Mouse (Mus musculus): ENCODE measurements around the gene Ndufa8.
A peak's percentile ranks its signal among the peaks of the same experiment; 100 is the strongest.

Gene Ndufa8

DNA sequence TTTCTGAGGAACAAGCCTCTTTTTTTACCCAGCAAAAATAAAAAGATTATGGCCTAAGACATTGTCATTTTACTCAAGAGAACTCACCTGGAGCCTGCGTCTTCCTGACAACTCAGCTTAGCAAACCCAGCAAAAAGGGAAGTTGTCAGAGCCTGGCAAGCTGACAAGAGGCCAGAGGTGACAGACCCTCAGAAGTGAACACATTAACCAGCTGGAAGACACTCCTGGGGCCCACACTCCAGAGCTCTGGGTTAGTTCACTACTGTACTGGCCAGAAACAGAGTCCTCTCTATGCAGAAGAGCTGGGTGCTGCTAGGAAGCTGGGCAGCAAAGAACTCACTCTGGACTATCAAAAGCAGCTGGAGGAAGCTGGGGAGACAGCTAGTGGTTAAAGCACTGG is 8.3 kb downstream of the Ndufa8 start:
- DNase-seq = peak in 1 of 2 experiments; percentile 40

DNA sequence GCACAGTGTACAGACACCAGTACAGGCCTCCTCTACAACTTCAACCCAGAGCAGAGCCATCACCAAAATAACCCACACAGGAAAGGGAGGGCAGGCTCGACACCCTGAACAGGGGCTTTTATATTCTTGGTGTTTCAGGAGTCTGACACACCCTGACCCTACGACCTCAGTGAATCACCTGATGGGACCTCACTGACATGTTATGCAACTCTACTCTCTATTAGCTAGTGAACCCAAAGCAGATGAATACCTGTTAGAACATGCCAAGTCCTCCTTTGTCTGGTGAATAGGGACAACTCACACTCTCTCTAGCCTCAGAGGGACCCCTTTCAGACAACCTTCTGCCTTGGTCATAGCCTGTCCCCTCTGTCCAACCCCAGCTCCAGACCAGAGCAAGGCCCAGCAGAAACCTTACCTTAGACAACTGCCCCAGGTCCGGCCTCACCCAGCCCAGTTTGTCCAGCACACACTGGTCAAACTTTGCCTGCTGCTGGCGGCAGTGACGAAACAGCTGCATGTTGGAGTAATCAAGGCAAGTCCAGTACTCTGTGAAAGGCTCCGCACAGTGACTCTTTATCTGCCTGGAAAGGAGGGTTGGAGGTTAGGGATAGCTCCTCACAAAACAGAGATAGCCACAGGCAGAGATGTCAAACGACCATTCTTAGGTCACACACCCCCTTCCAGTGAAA is 9.8 kb downstream of the Ndufa8 start:
- DNase-seq = no peak

DNA sequence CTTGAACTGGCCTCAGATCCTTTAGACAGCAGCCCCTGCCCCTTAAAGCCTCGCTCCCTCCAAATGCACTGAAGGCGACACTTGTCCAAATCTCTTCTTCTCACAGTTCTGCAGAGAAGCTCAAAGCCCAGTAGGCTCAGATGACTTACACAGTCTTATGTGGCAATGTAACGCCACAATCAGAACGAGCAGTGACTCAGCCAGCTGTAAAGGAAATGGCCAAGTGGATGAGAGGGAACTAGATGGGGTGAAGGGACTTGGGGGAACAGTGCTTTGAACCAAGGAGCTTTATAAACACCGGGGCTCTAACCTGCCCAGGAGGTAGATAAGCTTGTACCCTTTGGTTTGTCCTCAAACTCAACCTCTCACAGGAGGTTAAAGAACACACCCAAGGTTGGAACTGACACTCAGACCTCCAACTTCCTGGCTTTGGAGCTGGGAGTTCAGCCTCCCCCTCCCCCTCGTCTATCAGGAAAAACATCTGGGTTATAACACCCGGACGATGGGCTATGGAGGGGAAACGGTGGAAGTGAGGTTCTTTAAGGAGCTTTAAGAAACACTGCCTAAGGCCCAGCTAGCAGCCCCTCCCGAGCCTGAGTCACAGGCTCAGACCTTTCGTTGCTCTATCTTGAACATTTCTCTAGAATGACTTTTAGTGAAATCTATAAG is 13.7 kb downstream of the Ndufa8 start:
- DNase-seq = peak in 1 of 2 experiments; percentile 15

DNA sequence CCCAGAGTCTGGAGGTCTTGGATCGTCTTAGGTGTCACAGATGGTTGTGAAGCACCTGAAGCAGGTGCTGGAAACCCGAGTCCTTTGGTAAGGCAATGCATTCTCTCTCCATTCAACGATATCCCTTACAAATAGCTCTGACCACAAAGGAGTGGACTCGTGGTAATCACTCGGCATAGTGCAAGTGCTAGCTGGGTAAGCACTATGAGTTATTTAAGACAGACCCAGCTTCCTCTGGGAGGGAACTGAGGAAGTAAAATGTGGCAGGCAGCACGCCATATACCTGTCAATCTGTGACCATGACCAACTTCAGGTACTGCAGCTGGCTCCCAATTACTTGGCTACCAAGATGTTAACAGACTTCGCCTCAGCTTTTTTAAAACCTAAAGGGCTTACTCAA is 14.3 kb downstream of the Ndufa8 start:
- no peak for DNase-seq

DNA sequence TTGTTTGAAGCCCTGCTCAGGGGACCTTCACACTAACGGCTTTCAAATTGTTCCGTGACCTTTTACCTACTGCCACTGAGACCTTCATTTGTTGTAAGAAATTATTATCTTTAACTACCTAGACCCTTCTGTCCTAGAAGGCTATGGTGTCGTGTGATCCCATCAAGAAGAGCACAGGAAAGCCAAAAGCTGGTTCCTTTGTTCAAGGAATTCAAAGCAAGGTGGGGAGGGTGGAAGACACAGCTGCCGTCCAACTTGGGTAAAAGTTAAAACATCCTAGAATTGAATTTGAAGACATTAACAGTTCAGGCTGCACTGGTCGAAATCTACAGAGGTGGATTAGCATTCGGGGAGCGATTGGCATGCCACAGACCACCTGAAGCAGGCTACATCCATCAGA is 15.2 kb downstream of the Ndufa8 start:
- DNase-seq = no peak

DNA sequence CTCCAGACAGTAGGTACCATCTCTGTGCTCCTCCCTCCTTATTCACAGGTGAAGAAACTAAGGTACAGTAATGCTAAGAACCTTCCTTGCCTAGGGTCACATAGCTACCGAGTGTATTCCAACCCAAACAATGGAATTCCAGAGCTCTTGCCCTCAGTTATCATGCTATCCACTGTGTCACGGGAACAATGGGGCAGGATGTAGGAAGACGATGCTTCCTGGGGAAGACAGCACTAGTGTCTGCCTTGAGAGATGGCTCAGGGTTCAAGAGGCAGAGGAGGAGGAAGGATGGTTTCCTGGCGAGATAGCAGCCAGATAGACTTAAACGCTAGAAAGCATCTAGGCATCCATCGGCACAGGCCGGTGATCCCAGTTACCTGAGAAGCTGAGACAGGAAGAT is 16.3 kb downstream of the Ndufa8 start:
- DNase-seq = peak in 1 of 2 experiments; percentile 27

DNA sequence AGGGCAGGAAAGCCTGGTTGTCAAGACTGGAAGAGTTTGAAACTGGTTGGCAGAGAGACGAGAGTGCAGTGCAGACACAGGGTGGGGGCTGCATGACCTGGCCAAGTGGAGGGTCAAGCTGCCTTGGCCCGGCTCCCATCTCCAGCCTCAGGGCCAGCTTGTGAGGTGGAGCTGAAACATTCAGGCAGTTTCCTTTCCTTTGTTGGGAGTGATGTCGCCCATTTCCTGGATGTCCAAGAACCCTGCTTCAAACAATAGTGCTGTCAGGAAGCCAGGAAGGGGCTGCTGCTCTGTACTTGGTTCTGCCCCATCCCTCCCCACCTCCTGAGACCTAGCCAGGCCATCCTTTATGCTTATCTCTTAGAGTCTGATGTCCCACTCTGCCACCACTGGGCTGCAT is 25.9 kb downstream of the Ndufa8 start:
- peak; percentile 82 to 85 for DNase-seq

DNA sequence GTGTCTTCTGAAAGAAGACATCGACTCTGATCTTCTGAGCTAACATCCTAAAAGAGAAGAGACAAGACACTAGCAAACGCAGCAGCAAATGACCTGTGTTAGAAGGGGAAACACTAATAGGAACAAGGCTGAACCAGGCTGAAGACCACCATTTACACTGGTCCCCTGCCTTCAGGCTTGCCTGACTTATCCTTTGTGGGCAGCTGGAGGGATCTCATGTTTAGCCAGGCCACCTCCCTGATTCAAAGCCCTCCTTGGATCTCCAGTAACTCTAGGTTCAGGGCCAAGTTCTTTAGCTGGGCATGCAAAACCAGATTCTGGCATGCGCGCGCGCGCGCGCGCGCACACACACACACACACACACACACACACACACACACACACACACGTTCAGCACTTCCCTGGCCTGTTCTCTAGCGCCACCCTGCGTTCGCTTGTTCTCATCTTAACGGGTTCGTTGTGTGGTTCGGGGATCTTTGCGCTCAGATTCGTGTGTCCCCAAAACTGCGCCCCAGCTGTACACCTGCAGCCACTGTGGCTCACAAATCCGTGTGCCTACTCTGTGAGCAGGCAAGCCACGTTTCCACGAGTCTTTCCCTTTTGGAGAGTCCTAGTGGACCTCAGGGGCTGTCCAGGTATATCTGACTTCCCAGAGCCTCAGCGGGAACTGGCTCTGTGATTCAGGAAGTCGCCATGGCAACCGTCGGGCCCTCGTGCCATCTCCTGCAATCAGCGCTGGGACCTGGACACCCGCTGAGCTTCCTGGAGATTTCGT is 27.6 kb downstream of the Ndufa8 start:
- peak; percentile 71 to 91 for DNase-seq

DNA sequence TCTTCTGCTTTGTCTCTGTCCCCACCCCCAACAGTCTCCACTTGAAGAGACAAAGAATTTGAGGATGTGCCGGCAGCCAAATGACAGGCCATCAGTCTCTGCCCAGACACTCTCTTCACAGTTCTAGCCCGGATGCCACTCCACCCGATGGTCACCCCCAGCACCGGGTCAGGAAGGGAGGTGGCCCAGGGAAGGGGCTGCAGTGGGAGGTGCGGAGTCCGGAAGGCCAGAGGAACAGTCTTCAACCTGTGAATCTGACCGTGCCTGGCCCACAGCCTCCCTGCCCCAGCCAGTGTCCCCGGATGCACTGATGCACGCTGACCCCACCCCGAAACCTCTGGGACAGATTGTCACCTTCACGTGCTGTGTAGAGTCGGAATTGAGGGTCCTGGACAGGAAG is 36.2 kb downstream of the Ndufa8 start:
- peak; percentile 68 to 80 for DNase-seq

DNA sequence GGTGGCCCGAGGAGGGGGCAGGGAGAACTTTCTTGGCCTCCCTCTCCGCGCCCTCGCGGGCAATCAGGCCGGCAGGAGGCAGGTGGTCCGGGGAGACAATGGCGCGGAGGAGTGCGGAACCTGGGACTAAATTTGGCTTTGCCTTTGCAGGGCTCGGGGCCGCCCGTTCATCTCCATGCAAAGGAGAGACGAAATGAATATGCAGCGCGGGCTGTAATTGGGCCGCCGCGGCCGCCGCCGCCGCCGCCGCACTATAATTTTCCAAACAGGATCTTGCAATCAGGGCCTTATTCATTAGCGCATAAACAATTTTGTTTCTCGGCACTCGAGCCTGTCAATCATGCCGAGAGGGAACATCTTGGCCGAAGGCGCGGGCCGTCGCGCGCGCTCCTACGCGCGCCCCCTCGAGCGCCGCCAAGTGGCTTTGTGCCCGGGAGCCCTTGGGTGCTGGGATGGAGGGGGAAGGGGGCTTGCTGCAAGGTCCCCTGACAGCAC is 37.8 kb downstream of the Ndufa8 start:
- DNase-seq = peak in 1 of 2 experiments; percentile 33

DNA sequence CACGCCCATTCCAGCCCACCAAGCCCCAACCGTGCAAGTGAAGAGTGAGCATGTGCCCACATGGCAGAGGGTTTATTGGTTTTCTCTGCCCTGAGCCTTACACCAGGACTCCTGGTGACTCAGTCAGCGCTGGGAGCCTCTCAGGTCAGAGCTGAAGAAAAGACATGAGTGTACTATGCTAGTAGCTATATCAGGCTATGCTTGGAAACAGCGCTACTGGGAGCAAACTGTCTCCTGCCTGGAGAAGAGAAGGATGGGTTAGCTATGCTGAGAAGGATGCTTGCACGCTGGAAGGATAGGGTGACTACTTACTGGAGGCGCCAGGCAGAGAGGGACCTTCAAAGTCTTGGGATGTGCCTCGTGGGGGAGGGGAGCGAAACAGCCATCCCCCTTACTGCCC is 38.6 kb downstream of the Ndufa8 start:
- no peak for DNase-seq

DNA sequence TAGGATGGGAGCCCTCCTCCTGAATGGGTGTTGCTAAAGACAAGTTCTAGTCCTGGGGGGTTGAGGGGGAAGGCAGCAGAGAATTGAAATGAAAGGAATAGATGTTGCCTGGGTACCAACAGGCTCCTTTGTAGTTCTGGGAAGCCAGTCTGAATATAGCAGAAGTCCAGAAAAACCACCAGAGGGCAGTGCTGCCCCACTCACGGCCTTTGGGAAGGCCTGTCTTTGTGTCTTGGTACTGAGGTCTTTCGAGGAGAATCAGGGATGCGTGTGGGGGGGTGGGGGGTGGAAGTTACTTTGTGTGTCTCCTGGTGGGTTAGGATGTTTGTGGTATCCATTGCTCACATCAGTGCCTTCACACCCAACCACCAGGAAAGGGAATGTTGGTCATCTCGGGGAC is 39.8 kb downstream of the Ndufa8 start:
- DNase-seq = peak; percentile 37 to 84

DNA sequence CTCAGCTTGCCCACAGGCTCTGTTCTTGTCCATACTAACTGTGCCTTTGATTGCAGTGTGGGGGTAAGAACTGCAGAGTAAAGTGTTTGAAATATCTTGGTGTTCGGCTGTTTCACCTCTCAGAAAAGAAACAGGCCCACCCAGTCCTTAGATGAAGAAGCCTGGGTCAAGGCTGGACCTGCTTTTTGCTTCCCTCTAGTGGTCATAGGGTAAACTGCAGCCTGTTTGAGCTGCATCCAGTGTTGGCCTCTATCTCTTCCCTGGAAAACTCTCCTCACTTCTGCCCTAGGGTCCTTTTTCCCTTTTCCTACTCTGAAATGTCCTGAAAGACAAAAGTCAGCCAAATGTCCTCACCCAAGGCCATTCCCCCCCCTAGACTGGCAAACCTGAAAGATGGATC is 41.1 kb downstream of the Ndufa8 start:
- peak; percentile 40 to 72 for DNase-seq

DNA sequence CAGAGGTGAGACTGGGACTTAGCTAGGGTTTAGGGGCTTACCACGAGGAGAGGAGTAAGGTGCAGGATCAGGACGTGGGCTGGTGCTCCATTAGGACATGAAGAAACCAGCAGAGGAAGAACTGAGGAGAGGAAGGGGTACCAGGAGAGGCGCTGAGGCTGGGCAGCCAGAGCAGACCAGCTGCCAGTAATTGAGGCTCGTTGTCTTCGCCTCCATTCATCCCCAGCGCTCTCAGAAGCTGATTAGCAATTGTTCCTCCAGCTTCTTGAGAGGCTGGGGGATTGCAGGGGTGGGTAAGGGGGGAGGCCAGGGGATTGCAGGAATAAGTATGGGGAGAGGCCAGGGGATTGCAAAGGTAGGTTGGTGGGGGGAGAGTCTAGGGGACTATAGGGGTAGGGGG is 47.0 kb downstream of the Ndufa8 start:
- no peak for DNase-seq

DNA sequence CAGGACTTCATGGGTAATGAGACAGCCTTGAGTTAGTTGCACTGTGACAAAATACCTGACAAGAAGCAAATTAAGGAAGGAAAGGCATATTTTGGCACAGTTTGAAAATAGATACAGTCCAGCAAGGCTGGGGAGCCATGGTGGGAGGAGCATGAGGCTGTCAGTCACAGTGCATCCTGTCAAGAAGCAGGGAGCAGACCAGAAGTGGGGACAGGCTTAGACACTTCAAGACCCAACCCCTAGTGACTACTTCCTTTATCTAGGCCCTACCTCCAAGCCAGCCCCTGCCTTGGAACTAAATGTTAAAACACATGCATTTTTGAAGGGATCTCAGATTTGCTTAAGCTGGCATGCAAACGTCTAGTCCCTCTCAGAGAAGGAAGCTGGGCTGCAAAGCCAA is 48.8 kb downstream of the Ndufa8 start:
- DNase-seq = no peak

DNA sequence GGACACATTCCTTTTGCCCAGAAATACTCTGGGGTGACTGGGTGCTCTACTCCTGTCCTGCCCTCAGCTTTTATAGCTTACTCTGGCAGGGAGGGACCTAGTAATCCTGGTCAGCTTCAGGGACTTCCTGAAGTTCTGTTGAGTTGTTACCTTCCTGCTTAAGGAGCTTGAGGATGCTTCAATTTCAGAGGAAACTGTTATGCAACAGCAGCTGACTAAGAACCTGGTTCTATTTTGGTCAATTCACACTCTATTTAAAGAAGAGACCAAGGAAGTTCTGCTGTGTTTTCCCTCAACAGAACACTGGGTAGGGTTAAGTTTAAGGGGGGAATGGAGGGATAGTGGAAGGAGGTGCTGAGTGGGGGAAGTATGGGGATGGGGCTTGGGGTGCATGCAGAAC is 50.0 kb downstream of the Ndufa8 start:
- no peak for DNase-seq

DNA sequence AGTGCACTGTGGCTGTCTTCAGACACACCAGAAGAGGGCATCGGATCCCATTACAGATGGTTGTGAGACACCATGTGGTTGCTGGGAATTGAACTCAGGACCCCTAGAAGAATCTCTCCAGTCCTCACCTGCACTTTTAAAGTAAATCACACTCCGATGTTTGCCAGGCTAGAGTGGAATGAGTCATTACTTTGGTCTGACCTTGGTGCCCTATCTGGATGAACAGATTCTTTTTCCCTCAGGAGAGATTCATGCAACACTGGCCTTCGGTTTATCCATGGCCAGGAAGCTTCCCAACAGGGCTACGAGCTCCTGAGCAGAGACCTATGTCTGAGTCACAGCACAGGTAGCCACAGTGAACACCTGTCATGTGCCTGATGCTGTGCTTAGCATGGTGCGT is 50.8 kb downstream of the Ndufa8 start:
- DNase-seq = no peak

DNA sequence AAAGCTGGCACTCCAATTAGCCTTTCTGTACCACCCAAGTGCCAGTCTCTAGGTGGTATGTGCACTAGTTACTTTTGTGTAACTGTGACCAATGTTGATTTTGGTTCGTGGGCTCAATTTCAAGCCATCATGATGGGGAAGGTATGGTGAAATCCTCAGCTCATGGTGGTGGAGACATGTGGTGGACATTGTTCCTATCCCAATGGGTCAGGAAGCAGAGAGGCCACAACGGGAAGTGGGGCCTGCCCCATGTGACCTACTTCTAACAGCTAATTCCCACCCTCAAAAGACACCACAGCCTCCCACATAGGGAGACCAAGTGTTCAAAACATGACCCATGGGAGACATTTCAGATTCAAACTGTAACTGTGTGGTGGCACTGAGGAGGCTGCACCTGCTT is 52.5 kb downstream of the Ndufa8 start:
- no peak for DNase-seq

DNA sequence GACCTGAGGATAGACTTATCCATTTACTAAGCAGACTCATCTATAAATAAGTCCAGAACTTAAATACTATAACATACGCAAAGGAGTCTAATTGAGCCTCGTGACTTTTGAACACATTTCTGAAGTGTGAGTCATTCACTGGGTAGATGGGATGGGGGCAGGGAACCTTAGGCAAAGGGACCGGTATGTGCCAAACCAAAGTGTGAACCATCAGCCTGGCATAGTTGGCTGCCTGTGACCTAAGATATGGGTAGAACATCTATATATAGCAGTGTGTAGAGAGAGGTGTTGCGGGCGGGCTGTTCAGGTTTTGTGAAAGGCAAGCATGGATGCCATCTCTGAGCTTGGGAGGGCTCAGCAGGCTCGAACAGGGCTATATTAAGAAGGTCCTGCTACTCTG is 54.9 kb downstream of the Ndufa8 start:
- DNase-seq = no peak

DNA sequence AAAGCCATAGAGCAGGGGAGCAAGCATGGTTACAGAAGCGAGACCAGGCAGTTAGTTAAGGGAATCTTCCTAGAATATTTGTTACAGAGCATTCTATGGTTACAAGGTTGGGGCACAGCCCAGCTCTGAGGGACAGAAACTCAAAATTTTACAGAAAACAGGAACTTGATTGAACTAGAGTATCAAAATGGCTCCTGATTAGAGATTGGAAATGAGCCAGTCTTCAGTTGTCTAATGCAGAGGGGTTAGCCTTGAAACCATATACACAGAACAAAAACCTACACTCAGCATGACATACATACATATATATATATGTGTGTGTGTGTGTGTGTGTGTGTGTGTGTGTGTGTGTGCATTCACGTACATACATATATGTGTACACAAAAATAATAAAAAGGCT is 55.7 kb downstream of the Ndufa8 start:
- DNase-seq = no peak

DNA sequence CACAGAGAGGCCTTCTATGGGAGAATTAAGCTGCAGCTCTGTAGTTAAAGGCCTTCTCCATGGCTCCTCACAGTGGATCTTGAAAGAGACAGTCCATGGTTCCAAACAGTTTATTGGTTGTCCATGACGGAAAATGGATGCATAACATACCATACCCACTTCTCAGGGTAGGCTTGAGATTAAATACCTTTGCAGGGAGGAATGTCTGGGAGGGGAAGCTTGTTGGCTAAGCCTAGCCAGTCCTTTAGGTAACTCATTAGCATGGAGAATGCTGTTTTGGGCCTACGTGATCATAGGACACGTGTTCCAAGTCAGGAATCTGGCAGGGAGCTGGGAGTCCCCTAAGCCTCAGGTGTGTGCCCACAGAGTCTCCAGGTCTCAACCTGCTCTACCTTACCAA is 56.9 kb downstream of the Ndufa8 start:
- no peak for DNase-seq

Data from kidney, postnatal 36 days (tissue).